Mouse (Mus musculus) lung, postnatal 4 days (tissue): ENCODE data around the gene Farp1.

ENCODE experiments used
- DNase-seq, 2 experiments: peaks; one replicate each; pipeline ENCODE4 v3.0.0; 2021

Gene Farp1

DNA sequence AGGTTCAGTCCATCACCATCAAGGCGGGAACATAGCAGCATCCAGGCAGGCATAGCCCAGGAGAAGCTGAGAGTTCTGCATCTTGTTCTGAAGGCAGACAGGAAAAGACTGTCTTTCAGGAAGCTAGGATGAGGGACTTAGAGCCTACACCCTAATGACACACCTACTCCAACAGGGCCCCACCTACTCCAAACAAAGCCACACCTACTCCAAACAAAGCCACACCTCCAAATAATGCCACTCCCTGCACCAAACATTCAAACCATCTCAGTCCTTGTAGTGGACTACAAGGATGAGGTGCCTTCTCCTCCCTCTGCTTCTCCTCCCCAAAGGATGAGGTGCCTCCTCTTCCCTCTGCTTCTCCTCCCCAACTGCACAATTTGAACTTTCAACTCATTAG lies 23.5 kb downstream of the Farp1 start:
- no peak for DNase-seq

DNA sequence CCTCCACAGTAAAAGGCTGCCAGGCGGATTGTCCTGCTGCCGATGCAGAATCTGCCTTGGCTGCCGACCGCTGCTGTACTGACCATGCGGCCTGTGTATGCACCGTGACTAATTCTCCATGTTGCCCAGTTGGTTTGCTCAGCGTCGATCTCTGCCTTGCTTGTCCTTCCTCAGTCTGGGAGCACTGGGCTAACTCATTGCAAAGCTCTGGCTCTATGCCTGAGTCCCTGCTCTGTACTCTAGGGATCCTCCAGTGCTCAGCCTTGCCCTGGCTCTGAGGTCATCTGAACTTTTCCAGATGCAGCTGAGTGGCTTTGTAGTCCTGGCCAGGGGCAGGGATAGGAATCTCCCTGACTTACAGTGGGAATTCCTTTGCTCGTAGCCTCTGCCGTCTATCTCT lies 24.3 kb downstream of the Farp1 start:
- DNase-seq: peak; percentile 23 to 44

DNA sequence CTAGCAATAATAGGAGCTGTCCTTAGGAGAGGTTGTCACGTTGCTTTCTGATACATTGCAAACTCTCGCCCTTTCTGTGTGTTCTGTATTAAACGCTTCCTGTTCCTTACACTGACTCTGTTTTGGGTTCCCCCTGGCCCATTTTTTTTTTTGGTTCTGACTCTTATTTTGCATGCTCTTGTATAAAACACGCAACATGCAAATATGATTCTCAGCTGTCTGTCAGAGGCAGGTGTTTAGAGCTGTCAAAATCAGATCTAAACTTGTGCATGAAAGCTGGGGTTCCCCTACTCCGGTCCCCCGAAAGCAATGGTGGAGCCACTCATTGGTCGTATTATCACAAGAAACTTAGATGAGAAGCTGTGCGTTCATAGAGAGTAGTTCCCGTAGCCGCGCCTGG lies 25.5 kb downstream of the Farp1 start:
- no peak for DNase-seq

DNA sequence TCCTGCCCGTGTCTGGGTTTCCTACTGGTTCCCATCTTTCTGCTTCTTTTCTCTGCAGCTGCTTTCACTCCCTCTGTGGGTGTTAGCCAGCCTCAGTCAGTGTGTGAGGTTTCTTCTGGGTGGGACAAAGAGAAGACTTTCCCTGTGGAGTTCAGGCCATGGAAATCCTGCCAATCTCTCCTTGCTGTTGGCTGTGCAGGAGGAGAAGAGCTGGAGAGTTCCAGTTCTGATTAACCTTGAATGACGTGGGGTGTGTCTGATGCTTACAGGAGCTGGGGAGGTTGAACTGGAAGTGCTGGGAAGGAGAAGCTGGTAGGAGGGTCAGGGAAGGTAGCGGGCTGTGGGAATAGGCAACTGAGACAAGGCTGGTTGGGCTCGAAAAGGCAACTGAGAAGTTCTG lies 26.7 kb downstream of the Farp1 start:
- DNase-seq: no peak

DNA sequence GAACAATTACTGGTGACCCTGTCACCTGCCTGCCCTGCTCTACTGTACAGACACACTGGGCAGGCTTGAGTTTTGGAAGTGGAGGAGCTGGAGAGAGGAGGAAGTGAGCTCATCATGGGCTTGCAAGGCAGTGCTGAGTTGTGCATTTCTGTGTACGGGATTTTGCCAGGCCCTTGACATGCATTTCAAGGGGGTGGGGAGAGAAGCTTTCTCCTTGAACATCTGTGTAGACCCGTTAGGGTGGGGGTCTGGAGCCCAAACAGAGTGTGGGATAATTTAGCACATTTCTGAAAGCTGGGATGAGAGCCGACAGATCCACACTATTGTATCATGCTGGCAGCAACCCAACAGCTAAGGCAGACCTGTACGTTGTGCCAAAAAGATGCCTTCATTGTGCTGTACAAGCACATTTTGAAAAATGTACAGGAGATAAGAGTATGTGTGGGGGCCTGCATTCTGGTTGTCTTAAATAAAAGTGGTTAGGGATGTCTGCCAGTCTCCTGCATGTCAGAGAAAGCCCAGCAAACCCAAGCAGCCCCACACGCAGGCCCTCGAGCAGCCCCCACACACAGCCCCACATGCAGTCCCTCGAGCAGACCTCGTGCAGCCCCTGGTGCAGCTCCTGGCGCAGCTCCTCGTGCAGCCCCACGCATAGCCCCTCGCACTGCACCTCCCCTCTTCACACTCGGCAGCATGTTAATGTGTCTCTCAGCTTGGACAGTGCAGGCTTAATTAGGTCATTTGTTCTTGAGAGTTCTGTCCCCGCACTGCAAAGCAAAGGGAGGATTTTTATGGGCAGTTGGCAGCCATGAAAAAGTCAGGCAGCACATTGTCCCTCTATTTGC lies 27.5 kb downstream of the Farp1 start:
- DNase-seq: peak; percentile 47 to 61

DNA sequence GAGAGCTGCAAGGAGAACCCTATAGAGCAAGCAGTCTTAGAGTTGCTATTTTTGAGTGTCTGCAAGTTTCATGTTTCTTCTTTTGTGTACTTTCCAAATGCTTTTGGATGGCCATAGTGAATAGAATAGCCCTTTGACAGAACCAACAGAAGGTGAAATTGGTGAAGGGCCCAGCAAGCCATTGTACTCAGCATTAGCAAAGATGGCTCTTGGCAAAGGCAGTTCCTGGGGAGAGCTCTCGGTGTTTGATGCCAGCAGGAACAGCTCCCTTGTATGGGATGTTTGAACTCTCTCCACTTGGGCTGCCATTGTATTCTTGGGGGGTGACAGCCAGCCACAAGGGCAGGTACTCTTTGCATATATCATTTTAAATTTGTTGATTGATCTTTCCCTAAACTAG lies 29.7 kb downstream of the Farp1 start:
- DNase-seq: no peak

DNA sequence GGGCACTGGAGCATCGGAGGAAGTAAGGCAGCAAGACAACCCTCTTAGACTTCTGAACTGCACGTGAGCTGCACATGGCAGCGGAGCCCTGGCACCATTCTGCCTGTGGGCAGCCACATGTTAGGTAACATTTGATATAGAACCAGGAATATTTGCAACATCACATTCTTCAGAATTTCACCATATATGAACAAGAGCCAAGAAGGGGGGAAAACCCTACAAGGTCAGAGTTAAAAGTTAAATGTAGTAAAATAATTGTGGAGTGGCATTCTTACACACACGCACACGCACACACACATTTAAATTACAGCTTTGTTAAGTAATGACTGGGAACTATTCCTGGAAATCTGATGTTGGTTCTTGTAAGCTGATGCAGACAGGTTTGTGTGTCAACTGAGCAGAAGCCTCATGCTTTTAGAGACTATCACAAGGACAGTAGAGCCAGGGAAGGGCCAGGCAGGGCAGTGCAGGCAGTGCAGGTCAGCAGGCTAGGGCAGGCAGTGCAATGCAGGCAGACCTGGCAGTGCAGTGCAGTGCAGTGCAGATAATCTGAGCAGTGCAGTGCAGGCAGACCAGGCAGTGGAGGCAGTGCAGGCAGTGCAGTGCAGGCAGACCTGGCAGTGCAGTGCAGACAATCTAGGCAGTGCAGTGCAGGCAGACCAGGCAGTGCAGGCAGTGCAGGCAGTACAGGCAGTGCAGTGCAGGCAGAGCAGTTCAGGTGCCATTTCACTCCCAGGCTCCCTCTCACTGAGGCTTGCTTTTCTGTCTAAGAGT lies 38.3 kb downstream of the Farp1 start:
- DNase-seq: peak in 1 of 2 experiments; percentile 62

DNA sequence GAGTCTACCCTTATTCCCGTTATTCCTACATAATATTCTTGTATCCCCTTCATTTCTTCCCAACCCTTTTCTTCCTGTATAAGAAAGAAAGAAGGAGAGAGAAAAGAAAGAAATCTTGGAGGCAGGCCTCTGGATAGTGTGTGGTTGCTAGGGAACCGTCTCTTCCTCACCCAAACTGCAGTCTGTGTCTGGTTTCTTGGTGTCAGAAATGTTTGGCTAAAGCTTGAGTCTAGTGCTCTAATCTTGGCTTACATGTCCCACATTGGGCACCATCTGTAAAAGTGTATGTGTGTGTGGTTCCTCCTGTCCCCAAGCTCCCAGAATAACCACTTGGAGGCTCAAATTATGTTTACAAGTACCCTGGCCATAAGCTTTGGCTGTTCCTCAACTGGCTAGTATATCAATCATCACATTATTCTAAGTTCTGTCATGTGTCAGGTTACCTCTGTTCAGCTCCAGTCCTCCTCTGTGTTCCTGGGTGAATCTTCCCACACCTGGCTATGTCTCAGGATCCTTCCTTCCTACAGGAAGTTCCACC lies 39.3 kb downstream of the Farp1 start:
- no peak for DNase-seq

DNA sequence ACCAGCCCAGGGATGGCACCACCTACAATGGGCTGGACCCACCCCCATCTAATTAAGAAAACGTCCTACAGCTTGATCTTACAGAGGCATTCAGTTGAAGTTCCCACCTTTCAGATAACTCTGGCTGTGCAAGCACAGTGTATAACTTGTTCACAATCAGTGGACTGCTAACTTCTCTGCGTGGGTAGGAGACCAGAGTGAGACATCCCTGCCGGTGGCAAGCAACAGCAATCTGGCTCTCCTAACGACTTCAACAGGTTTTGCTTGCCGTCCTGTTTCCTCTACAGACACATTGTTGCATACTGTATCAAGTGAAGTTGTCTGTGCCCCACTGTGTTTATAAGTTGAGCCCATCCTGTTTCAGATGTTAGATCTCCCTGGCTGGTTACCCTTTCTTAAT lies 45.7 kb downstream of the Farp1 start:
- no peak for DNase-seq

DNA sequence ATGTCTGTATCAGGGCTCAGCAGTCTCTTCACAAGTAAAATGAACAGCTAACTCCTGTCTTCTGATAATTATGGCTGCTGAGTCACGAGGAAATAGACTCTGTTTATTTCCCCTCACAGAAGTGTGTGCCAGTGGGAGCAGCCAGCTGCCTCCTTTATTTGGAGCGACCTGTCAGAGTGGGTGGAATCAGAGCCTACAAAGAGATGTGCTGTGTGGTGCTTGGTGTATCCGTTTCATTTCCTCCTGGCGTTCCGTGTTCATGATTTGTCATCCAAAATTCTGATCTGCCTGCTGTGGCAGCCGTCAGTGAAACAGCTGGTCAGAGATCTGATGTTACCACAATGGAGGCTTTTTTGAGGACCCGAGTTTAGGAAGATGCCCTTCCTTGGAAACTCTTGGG lies 47.3 kb downstream of the Farp1 start:
- peak; percentile 42 to 55 for DNase-seq

DNA sequence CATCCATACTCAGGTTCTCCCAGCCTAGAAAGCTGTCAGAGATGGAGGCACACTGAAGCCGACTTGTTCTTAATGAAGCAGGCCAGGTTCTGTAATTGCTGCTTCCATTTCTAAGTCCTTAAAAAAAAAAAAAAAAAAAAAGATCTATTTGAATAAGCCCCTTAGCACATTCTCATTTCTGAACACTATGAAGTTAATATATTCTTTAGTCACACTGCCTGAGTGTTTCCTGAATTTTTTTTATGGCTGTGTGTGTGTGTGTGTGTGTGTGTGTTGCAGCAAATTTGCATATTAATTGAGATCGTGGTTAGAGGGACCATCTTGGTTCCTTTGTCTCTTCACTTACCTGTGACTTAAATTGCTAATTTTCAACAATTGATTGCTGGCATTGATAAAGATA lies 47.8 kb downstream of the Farp1 start:
- DNase-seq: no peak

DNA sequence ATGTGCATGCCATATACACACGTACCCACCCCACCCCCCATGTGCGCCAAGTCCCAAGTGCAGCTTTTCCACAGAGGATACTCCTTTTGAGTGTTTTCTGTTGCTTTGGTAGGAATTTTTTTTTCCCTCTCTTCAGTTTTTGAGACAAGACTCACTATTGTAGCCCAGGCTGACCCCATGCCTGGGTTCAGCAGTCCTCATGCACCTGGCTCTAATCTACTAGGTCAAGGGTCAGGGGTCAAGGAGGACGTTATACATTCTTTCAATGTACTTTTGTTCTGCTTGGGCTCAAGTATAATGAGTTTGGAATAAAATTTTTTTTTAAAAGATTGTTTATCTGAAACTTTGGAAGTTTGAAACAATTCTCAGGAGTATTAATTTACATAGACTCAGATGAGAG lies 48.4 kb downstream of the Farp1 start:
- peak in 1 of 2 experiments; percentile 6 for DNase-seq

DNA sequence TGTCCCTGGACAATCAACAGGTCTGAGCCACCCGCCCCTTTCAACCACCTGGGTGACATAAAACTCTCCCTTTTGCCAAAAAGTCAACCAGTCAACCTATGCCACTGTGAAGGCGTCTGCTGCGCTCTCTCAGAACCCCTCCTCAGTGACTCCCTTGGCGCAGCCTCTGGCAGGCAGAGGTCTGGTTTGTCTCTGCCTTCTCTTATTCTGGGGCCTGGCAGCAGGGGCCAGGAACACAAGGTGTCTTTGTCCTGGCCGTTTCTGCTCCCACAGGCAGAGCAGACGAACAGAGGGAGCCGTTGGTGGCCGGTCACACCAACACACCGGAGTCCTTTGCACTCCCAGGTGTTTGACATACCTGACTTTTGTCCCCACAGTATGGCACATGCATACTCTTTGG lies 57.5 kb downstream of the Farp1 start:
- DNase-seq: no peak

DNA sequence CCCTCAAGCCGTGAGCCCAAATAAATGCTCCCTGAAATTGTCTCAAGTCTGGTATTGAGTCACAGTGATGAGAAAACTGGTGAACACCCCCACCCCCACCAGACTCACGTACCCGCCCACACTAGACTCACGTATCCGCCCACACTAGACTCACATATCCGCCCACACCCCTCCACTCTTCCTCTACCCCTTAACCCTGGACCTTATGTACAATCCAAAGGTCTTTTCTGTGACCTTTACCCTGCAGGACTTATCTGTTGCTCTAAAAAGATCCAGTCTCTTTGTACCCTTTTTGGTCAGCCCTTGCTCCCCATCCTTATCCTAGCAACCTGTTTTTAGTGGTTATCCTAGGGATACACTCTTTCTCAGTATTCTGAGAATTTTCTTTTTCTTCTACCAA lies 58.9 kb downstream of the Farp1 start:
- no peak for DNase-seq

DNA sequence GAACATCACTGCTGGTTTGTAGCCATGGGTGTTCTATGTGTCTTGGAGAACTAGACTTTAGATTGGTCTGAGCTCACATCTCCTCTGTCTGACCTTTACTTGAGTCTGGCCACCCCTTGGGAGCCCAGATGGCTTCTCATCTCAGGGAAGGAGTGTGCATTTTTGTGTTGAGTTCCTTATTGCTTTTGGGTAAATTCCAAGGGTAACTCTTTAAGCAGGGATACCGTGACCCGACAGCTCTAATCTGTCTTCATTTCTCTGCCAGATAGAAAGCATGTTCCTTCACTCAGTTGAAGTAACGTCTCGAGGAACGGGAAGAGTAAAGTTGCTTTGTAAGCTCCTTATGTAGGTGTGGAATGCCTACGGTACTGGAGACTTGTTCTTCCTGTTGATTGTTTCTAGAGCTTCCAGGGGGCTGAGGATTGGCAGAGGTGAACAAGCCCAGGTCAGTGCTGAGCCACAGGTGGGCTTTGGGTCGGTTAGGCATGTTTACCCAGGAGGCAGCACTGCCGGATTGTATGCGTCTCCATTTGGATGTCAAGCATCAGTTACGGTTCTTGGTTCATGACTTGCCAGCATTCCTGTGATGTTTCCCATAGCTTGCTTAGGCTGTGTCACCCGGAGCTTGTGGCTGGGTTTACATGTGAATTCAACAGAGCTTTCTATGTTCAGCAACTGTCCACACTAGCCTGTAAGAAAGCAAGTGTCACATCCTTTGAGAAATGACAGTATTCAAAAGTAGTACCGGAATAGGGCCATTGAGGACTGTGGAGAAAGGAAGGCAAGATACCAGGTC lies 62.8 kb downstream of the Farp1 start:
- peak; percentile 17 to 29 for DNase-seq

DNA sequence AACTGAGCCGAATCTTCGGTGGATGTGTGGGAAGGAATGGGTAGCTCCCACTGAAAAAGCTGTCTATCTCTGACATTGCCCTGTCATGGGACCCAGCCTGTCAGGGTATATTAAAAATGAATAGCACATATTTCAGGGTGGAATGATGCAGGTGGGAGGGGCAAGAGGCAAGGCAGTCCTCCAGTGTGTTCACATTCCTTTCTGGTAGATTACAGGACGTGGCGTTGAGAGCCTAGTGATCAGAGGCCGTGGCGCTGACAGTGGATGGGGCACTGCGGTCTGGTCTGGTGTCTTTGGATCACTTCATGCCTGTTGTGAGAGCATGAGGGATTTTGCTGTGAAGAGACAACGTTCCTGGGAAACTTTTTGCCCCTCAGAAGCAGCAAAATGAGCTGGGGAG lies 64.1 kb downstream of the Farp1 start:
- DNase-seq: peak; percentile 14 to 38

DNA sequence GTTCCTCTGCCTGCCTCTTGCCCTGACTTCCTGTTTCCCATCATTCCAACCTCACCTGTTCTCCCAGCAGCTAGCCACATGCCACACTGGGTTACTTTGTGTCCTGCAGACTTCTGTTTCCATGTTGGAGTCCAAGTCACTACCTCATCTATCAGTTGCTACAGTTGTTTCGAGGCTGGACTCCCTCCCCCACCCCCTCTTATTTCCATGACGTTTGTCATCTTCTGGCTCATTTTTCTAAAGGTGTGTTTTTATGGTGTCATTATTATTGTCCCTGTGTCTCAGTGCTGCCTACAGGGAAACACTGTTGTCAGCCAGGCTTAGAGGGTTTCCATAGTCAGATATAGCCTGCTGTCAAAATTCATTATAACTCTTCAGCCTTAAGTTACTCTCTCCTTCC lies 64.9 kb downstream of the Farp1 start:
- no peak for DNase-seq

DNA sequence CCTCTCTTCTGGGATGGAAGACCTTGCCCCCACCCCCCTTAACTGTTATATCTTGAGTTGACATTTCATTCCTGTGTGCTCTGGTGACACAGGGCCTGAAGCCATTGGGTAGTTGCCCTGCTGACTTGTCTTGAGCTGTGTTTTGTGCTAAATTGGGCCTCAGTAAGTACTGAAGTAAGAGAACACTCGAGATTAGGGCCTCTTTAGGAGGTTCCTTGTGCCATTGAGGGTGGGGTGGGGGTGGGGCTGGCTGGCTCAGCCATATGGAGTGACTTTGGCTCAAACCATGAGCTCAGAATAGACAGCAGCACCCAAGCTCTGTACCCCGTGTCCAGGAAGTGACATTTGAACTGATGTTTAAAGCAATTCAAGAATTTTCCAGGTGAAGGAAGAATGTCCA lies 65.8 kb downstream of the Farp1 start:
- peak in 1 of 2 experiments; percentile 33 for DNase-seq

DNA sequence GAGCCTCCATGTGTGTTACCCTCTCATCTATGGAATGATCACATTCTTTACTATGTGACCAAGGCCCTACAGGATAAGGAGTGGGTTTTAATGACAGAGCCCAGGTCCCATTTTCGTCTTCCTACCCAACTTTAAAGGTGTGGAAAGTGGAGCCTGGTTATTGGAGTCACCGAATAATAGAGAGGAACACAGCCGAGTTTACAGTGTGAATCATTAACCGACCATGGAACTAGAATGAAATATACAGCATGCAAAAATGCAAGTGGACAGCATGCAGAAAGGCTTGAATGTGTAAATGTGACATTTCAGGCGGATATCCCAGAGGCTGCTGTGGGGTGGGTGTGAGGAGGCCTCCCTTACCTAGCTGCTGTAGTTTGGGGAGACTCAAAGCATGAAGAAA lies 66.5 kb downstream of the Farp1 start:
- DNase-seq: no peak

DNA sequence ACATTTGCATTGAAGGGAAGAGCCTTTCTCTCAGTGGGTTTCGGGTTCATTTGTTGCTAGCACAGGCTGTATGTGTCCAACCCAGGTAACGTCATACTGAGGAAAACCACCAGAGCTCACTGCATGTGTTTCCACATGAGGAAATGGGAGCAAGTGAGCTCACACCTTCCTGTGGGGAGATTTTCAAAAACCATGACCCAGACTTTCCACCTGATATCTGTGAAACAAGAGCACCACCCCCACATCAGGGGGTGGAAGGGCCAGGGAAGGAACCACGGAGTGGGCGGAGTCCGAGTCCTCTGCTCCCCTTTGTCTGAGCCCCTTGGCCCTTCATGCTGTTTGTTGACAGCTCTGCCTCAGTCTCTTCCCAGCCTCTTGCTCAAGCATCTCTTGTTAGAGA lies 67.6 kb downstream of the Farp1 start:
- no peak for DNase-seq

DNA sequence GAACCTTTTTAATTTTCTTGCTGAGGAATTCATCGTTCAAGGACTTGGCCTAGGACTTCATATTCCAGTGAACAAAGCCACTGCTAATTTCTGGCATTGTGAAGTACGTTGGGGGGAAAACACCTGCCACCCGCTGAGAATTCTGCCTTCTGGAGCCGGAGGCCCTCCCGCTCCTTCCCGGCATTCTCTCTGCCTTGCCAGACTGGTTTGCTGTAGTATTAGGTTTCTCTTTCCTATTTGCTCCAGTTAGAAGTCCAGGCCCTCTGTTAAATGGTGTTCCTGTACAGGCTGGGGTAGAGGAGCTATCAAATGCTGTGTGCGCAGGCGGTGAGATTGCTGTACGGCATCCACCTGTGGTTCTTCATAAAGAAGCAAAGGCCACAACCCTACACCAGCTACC lies 68.5 kb downstream of the Farp1 start:
- peak; percentile 31 to 55 for DNase-seq

DNA sequence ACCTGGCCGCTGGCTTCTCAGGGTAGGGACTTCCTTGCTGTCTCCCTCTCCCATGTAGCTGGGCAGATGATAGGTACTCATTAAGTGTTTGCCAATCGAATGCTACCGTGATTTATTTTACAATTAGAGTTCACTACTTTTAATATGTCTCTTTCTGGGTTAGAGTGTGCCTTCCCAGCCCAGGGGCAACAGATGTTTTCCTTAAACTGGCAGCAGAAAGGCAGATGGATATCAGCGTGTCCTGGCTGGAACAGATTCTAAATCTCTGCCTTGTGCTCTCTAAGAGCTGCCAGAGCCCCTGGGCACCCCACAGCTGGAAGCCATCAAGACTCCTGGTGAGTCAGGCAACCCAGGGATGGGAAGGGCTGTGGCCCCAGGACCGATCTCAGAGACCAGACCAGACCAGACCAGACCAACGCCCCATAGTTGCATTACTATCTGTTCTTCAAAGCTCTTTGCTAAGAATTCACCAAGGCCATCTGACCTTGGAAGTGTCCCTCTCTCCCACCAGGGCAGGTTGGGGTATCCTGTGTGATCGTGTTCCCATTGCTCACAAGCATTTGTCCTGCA lies 69.8 kb downstream of the Farp1 start:
- DNase-seq: peak; percentile 17 to 70

DNA sequence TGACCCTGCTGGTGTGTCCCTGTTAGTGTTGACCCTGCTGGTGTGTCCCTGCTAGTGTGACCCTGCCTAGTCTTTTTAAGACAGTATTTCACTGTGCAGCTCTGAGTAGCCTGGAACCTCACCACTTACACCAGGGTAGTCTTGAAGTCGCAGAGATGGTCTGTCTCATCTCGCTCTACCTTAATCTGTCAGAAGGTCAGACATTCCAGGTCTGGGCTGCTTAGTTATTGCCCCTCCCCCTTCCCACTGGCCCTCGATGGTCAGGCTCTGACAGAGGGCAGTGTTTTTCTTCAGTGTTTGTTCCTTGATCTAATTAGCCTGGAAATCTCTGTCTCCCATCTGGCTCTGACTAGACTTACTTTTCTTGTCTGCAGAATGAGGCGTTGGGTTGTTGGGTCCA lies 71.9 kb downstream of the Farp1 start:
- DNase-seq: no peak
